Mouse (Mus musculus): ENCODE results near the gene Olfr1493-ps1. TPM values are rescaled to one million over a fixed set of nuclear protein-coding genes. Genes with fewer than 3 reads are reported as not detected.

The Olfr1493-ps1 gene
- polyA plus RNA-seq (2012; rRNA removed): not detected in 2 replicates

GRCm38 (mm10) chr19:13722978-13723377, at the start of gene Olfr1493-ps1:
Gene Olfr1493-ps1 (plus strand): TSS chr19:13723278.

GRCm38 (mm10) chr19:13696968-13697367, 26.1 kb upstream of the Olfr1493-ps1 start, which contains the start of gene Olfr1491:
Gene Olfr1491 (plus strand): TSS chr19:13697268.

GRCm38 (mm10) chr19:13739428-13739827, 16.4 kb downstream of the Olfr1493-ps1 start, which contains the start of gene Olfr1494:
Gene Olfr1494 (plus strand): TSS chr19:13739728.

GRCm38 (mm10) chr19:13764306-13764705, 41.2 kb downstream of the Olfr1493-ps1 start, which contains the start of gene Olfr1495:
Gene Olfr1495 (plus strand): TSS chr19:13764606.

GRCm38 (mm10) chr19:13777578-13777977, 54.5 kb downstream of the Olfr1493-ps1 start, which contains the start of gene Olfr1496:
Gene Olfr1496 (plus strand): TSS chr19:13777878.

Other genes with a start within 250 kb of the Olfr1493-ps1 start
- not detected in 2 replicates for gene Olfr1475, start 243.1 kb upstream of the Olfr1493-ps1 start, polyA plus RNA-seq (2012; rRNA removed)
- not detected in 2 replicates for gene Olfr1477, start 222.7 kb upstream of the Olfr1493-ps1 start, polyA plus RNA-seq (2012; rRNA removed)
- not detected in 2 replicates for gene Olfr1480, start 195.4 kb upstream of the Olfr1493-ps1 start, polyA plus RNA-seq (2012; rRNA removed)
- gene Olfr1484, start 139.8 kb upstream of the Olfr1493-ps1 start, polyA plus RNA-seq (2012; rRNA removed): not detected in 2 replicates
- gene Olfr1487, start 105.9 kb upstream of the Olfr1493-ps1 start, polyA plus RNA-seq (2012; rRNA removed): not detected in 2 replicates
- gene Olfr1489, start 91.7 kb upstream of the Olfr1493-ps1 start, polyA plus RNA-seq (2012; rRNA removed): not detected in 2 replicates
- not detected in 2 replicates for gene Olfr1490, start 72.2 kb upstream of the Olfr1493-ps1 start, polyA plus RNA-seq (2012; rRNA removed)
- gene Olfr1491, start 26.0 kb upstream of the Olfr1493-ps1 start, polyA plus RNA-seq (2012; rRNA removed): not detected in 2 replicates
- gene Olfr1494, start 16.4 kb downstream of the Olfr1493-ps1 start, polyA plus RNA-seq (2012; rRNA removed): not detected in 2 replicates
- gene Olfr1495, start 41.3 kb downstream of the Olfr1493-ps1 start, polyA plus RNA-seq (2012; rRNA removed): not detected in 2 replicates
- gene Olfr1496, start 54.6 kb downstream of the Olfr1493-ps1 start, polyA plus RNA-seq (2012; rRNA removed): not detected in 2 replicates
- not detected in 2 replicates for gene Olfr1497, start 74.9 kb downstream of the Olfr1493-ps1 start, polyA plus RNA-seq (2012; rRNA removed)
- gene Olfr1499, start 96.2 kb downstream of the Olfr1493-ps1 start, polyA plus RNA-seq (2012; rRNA removed): not detected in 2 replicates
- not detected in 2 replicates for gene Olfr1500, start 107.2 kb downstream of the Olfr1493-ps1 start, polyA plus RNA-seq (2012; rRNA removed)
- gene Olfr1501, start 127.4 kb downstream of the Olfr1493-ps1 start, polyA plus RNA-seq (2012; rRNA removed): not detected in 2 replicates
- not detected in 2 replicates for gene Olfr1502, start 138.5 kb downstream of the Olfr1493-ps1 start, polyA plus RNA-seq (2012; rRNA removed)
- not detected in 2 replicates for gene Olfr1504, start 174.7 kb downstream of the Olfr1493-ps1 start, polyA plus RNA-seq (2012; rRNA removed)
- gene Olfr1505, start 190.3 kb downstream of the Olfr1493-ps1 start, polyA plus RNA-seq (2012; rRNA removed): not detected in 2 replicates